In genomic region chrX:49287700-49288563, GRCm38 (mm10) we compare ENCODE assay signal across 7 mouse cellular contexts. TPM values are rescaled to one million over a fixed set of nuclear protein-coding genes. Genes with fewer than 3 reads are reported as not detected.
DNase-seq lines count a peak whose midpoint lies in the region; ATAC-seq and TF ChIP-seq lines count a peak whose summit lies in the region.

Gene Enox2, minus strand, starts transcription at chrX:49288259.

- peak; percentile 21 for TF ChIP-seq POLR2A in kidney, adult 2 months (IDR thresholded peaks at IDR 0.05; ENCODE audit: low read depth, low read length)
- TF ChIP-seq POLR2A in spleen, adult 2 months (IDR thresholded peaks at IDR 0.05; ENCODE audit: low read depth, low read length): peak; percentile 67

- peak within 1 kb of the TSS; percentile 69 for H3K9ac ChIP-seq in embryonic facial prominence, embryonic 13.5 days
- H3K9ac ChIP-seq in limb, embryonic 12.5 days (replicated peaks): peak within 1 kb of the TSS; percentile 58
- peak within 1 kb of the TSS; percentile 75 for H3K9ac ChIP-seq in midbrain, embryonic 15.5 days

- H3K4me3 ChIP-seq in embryonic facial prominence, embryonic 13.5 days: peak within 1 kb of the TSS; percentile 52
- H3K4me3 ChIP-seq in kidney, adult 2 months (ENCODE audit: insufficient read depth, low read depth, low read length): peak within 1 kb of the TSS; percentile 71
- peak within 1 kb of the TSS; percentile 49 for H3K4me3 ChIP-seq in limb, embryonic 12.5 days (replicated peaks)
- H3K4me3 ChIP-seq in midbrain, embryonic 15.5 days: peak within 1 kb of the TSS; percentile 59
- H3K4me3 ChIP-seq in spleen, adult 2 months (ENCODE audit: extremely low read depth, insufficient read depth, insufficient read length): peak within 1 kb of the TSS; percentile 86

- WGBS in embryonic facial prominence, embryonic 13.5 days: 22% methylated on average over 26 of the region's 26 CpGs
- 0% methylated on average over 23 of the region's 26 CpGs for WGBS in kidney, adult 2 months
- 22% methylated on average over 26 of the region's 26 CpGs for WGBS in limb, embryonic 12.5 days
- WGBS in midbrain, embryonic 15.5 days: 21% methylated on average over 26 of the region's 26 CpGs
- WGBS in spleen, adult 2 months: 23% methylated on average over 25 of the region's 26 CpGs

- H3K4me1 ChIP-seq in embryonic facial prominence, embryonic 13.5 days: no peaks in the 10 kb centered on the region
- H3K4me1 ChIP-seq in kidney, adult 2 months (ENCODE audit: control insufficient read depth, insufficient read depth, low read length): no peaks in the 10 kb centered on the region
- no peaks in the 10 kb centered on the region for H3K4me1 ChIP-seq in limb, embryonic 12.5 days (replicated peaks)
- H3K4me1 ChIP-seq in midbrain, embryonic 15.5 days: 0 out of 2 replicates have a peak, but pooled peaks cover 2% of the 10 kb centered on the region
- H3K4me1 ChIP-seq in spleen, adult 2 months (ENCODE audit: control insufficient read depth, insufficient read depth, insufficient read length): no peaks in the 10 kb centered on the region

- no peaks in the 10 kb centered on the region for H3K27me3 ChIP-seq in embryonic facial prominence, embryonic 13.5 days
- no peaks in the 10 kb centered on the region for H3K27me3 ChIP-seq in kidney, adult 2 months (replicated peaks; ENCODE audit: control insufficient read depth, insufficient read depth, low read length)
- H3K27me3 ChIP-seq in limb, embryonic 12.5 days: no peaks in the 10 kb centered on the region
- no peaks in the 10 kb centered on the region for H3K27me3 ChIP-seq in midbrain, embryonic 15.5 days (replicated peaks)
- no peaks in the 10 kb centered on the region for H3K27me3 ChIP-seq in spleen, adult 2 months (ENCODE audit: control insufficient read depth, insufficient read depth, low read length)

- peak within 1 kb of the TSS; percentile 75 for H3K27ac ChIP-seq in embryonic facial prominence, embryonic 13.5 days
- peak within 1 kb of the TSS; percentile 61 for H3K27ac ChIP-seq in kidney, adult 2 months (ENCODE audit: insufficient read depth, low read depth, low read length)
- H3K27ac ChIP-seq in limb, embryonic 12.5 days: peak within 1 kb of the TSS; percentile 70; the same call in 1 of the 2 replicates
- peak within 1 kb of the TSS; percentile 84 for H3K27ac ChIP-seq in midbrain, embryonic 15.5 days
- peak within 1 kb of the TSS; percentile 90 for H3K27ac ChIP-seq in spleen, adult 2 months (ENCODE audit: insufficient read depth, low read length)

- peak within 1 kb of the TSS; percentile 55 for H3K4me2 ChIP-seq in embryonic facial prominence, embryonic 13.5 days
- peak within 1 kb of the TSS; percentile 50 for H3K4me2 ChIP-seq in limb, embryonic 12.5 days
- peak within 1 kb of the TSS; percentile 52 for H3K4me2 ChIP-seq in midbrain, embryonic 15.5 days

- peak; percentile 78 to 79 for DNase-seq in adrenal gland, postnatal 36 days
- DNase-seq in heart, adult 18-20 months: peak; percentile 85 to 93
- DNase-seq in kidney, adult 2 months: peak; percentile 95
- DNase-seq in spleen, adult 2 months (ENCODE audit: low read depth in 1 of 2, low spot score in 2 of 2): peak; percentile 47 to 59

- no peaks in the 10 kb centered on the region for H3K36me3 ChIP-seq in embryonic facial prominence, embryonic 13.5 days
- no peaks in the 10 kb centered on the region for H3K36me3 ChIP-seq in kidney, adult 2 months (ENCODE audit: control insufficient read depth, insufficient read depth, low read length)
- no peaks in the 10 kb centered on the region for H3K36me3 ChIP-seq in limb, embryonic 12.5 days
- no peaks in the 10 kb centered on the region for H3K36me3 ChIP-seq in midbrain, embryonic 15.5 days (replicated peaks)
- no peaks in the 10 kb centered on the region for H3K36me3 ChIP-seq in spleen, adult 2 months (ENCODE audit: control insufficient read depth, insufficient read depth, low read length)

- TF ChIP-seq CTCF in kidney, adult 2 months (conservative IDR thresholded peaks at IDR 0.05; ENCODE audit: insufficient read depth, insufficient read length, low read depth, low read length): no peak
- no peak for TF ChIP-seq CTCF in spleen, adult 2 months (IDR thresholded peaks at IDR 0.05; ENCODE audit: extremely low read depth, insufficient read depth, insufficient read length, insufficient replicate concordance)

- peak; percentile 100 for ATAC-seq in embryonic facial prominence, embryonic 13.5 days (ENCODE audit: insufficient number of reproducible peaks, insufficient read depth, low FRiP score, low TSS enrichment, low read depth)
- peak; percentile 100 for ATAC-seq in limb, embryonic 12.5 days (ENCODE audit: insufficient number of reproducible peaks, insufficient read depth, low FRiP score, low TSS enrichment, low read depth)
- ATAC-seq in midbrain, embryonic 15.5 days (replicated peaks): peak; percentile 100

- H3K9me3 ChIP-seq in embryonic facial prominence, embryonic 13.5 days: no peaks in the 10 kb centered on the region
- H3K9me3 ChIP-seq in limb, embryonic 12.5 days: no peaks in the 10 kb centered on the region
- no peaks in the 10 kb centered on the region for H3K9me3 ChIP-seq in midbrain, embryonic 15.5 days

RNA-seq across cellular contexts. Expression of gene Enox2, which starts in this region (rescaled TPM):
- total RNA-seq in adrenal gland, postnatal 36 days (2021): 10 to 100 TPM; 15.0 to 23.7 TPM
- 6.3 and 7.4 TPM in 2 replicates for polyA plus RNA-seq in embryonic facial prominence, embryonic 13.5 days (2015; fragmentation: Nextera tagmentation; extraction: Ambion mirVana)
- total RNA-seq in heart, adult 18-20 months (2021): 1 to 10 TPM; 6.1 to 9.2 TPM
- 8.8 and 10.3 TPM in 2 replicates for polyA plus RNA-seq in kidney, adult 2 months (2012; rRNA removed)
- 4.6 and 5.0 TPM in 2 replicates for polyA plus RNA-seq in limb, embryonic 12.5 days (2016; fragmentation: Nextera tagmentation; extraction: Ambion mirVana)
- 6.5 and 7.0 TPM in 2 replicates for polyA plus RNA-seq in midbrain, embryonic 15.5 days (2015; fragmentation: Nextera tagmentation; extraction: Ambion mirVana)
- polyA plus RNA-seq in spleen, adult 2 months (2012; rRNA removed): 3.5 TPM in 2 replicates

Comparison
In these comparisons a context has a peak if more than half of its experiments do, and no peak if none do; other contexts are left out.
1. Peak in every context shown above with its lines: DNase-seq, ATAC-seq, H3K4me3 ChIP-seq and H3K27ac ChIP-seq.